7 mouse cellular contexts compared by ENCODE assay signal in genomic region chr17:83122525-83123280, GRCm38 (mm10).
A peak's percentile ranks its signal among the peaks of the same experiment; 100 is the strongest.
DNase-seq lines count a peak whose midpoint lies in the region; ATAC-seq lines count a peak whose summit lies in the region.

No protein-coding gene starts in this region.

- ATAC-seq in neural tube, embryonic 14.5 days (ENCODE audit: low read depth) = peak; percentile 83

- H3K4me1 ChIP-seq in heart, embryonic 10.5 days = peaks cover 75% of the 10 kb centered on the region
- H3K4me1 ChIP-seq in neural tube, embryonic 14.5 days (ENCODE audit: control insufficient read depth, insufficient read depth, low read length) = peaks cover 11% of the 10 kb centered on the region; the same call in 1 of the 2 replicates

- 4% methylated on average over 20 of the region's 20 CpGs for WGBS in heart, embryonic 10.5 days
- WGBS in neural tube, embryonic 14.5 days = 4% methylated on average over 20 of the region's 20 CpGs

- peak overlapping the region; percentile 88 for H3K27ac ChIP-seq in heart, embryonic 10.5 days
- no peak overlapping the region for H3K27ac ChIP-seq in neural tube, embryonic 14.5 days (ENCODE audit: low read depth, low read length)

- peak overlapping the region; percentile 26 for H3K4me2 ChIP-seq in neural tube, embryonic 14.5 days (ENCODE audit: low read depth, low read length)

- no peaks in the 10 kb centered on the region for H3K27me3 ChIP-seq in heart, embryonic 10.5 days (ENCODE audit: insufficient read depth, poor library complexity, severe bottlenecking)
- no peaks in the 10 kb centered on the region for H3K27me3 ChIP-seq in neural tube, embryonic 14.5 days (ENCODE audit: control insufficient read depth, insufficient read depth, low read length)

- H3K4me3 ChIP-seq in heart, embryonic 10.5 days = peak overlapping the region; percentile 44
- H3K4me3 ChIP-seq in neural tube, embryonic 14.5 days (ENCODE audit: low read depth, low read length) = no peak overlapping the region

- H3K36me3 ChIP-seq in heart, embryonic 10.5 days = no peaks in the 10 kb centered on the region
- no peaks in the 10 kb centered on the region for H3K36me3 ChIP-seq in neural tube, embryonic 14.5 days (ENCODE audit: control insufficient read depth, insufficient read depth, low read length)

- H3K9me3 ChIP-seq in heart, embryonic 10.5 days = no peaks in the 10 kb centered on the region
- H3K9me3 ChIP-seq in neural tube, embryonic 14.5 days (ENCODE audit: control insufficient read depth, low read length) = no peaks in the 10 kb centered on the region

- peak; percentile 72 for DNase-seq in adrenal gland, postnatal 14 days
- peak; percentile 82 for DNase-seq in embryo, embryonic 9.5 days (ENCODE audit: extremely low spot score)
- DNase-seq in heart, embryonic 10.5 days (ENCODE audit: low spot score) = peak; percentile 96
- peak; percentile 40 for DNase-seq in kidney, adult 18-20 months
- peak; percentile 22 to 33 for DNase-seq in lung, adult 18-20 months
- peak; percentile 82 for DNase-seq in yolk sac, embryonic 10.5 days (ENCODE audit: low spot score)

- 0 out of 2 replicates have a peak overlapping the region, but pooled peaks have one; percentile 4 for H3K9ac ChIP-seq in neural tube, embryonic 14.5 days (replicated peaks; ENCODE audit: low read depth, low read length)

Comparison
In these comparisons a context has a peak if more than half of its experiments do, and no peak if none do; other contexts are left out.
1. DNase-seq: peak in every context shown above with its lines; median percentile 96 in heart, embryonic 10.5 days; 82 in embryo, embryonic 9.5 days; 82 in yolk sac, embryonic 10.5 days; 72 in adrenal gland, postnatal 14 days; 40 in kidney, adult 18-20 months; 28 in lung, adult 18-20 months.